Mouse (Mus musculus) heart, postnatal 4 days (tissue): ENCODE data around the gene Rbm18. TPM values are rescaled to one million over a fixed set of nuclear protein-coding genes. Genes with fewer than 3 reads are reported as not detected.

Experiments used
- DNase-seq: peaks from one replicate; pipeline ENCODE4 v3.0.0; 2021
- total RNA-seq, 2 experiments: library from RNA; stranded (reverse); gene quantifications; 2 replicates each; pipeline ENCODE4 v1.2.3; 2021

The Rbm18 gene
- total RNA-seq, 2 experiments from 2014 or later, result 41.4 to 42.7 TPM

DNA sequence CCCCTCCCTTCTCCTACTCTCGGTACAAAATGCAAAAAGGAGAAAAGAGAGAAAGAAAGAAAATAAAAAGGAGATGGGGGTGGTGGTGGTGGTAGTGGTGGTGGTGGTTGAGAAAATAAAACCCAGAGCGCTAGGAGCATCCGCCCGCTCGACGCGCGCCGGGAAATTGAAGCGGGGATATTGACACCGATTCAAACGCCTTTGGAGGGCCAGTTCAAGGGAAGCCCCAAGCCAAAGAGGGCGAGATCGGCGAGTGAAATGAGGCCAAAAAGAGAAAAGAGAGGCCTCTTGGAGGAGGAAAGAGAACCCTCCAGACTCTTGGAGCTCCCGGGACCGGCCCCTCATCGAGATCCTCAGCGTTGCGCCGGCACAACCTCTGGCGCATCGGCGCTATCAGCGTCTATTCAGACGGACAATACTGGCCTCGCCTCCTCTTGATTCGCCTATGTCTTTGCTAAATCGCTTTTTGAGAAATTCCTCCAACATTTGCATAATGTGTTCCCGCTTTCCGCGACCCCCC is 32.1 kb downstream of the Rbm18 start:
- no peak for DNase-seq

DNA sequence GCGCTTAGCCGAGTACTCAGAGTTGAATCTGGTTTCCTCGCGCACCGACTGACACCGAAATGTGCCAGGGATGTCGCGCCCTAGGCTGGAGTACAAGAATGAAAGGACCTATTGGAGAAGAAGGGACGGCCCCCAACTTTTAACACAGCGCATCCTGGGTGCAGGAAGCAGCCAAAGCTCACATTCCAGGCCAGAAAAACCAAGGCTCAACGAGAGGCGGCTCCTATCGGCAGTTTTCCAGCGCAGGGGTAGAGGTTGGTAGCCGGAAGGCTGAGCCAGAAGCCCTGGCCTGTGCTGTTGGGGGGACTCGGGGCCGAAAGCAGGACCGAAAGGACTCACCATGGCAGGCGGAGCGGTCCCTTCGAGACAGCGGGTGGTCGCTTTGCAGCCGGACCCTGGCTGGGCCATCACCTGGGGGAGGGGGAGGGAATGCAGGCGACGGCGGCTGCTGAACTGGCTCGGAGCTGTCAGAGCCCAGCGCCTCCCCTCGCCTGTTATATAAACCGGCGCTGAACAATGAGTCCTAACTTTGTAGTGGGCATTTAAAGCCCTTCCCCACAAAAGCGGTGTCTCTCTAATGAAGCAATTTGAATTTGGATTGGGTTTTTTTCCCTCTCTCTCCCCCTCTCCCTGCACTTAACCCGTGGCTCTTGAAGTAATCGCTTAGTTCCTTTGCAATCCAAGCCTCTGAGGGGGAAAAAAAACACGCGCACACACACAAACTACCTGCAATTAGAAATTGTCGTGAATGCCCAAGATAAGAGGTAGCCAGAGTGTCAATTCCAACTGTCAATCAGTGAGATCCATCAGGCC is 32.8 kb downstream of the Rbm18 start:
- peak; percentile 32 for DNase-seq

DNA sequence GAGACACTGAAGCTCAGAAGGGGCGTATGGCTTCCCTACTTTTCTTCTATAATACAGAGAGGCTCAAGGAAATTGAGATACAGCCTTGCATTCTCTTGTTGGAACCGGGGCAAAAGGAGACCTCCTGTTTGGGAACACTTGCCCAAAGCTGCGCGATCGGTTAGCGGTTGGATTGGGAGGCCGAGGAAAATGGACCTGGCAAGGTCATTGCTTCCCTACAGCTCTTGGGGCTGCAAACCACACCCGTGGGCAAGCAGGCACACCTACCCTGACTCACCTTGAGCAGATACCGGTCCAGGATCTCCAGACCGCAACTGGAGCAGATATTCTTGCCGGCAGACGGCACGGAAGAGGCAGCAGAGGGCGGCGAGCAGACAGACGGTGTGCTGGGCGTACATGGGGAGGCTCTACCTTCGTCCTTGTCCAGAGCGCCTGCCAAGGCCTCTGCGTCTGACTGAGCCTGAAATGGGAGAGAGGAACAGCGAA is 33.5 kb downstream of the Rbm18 start:
- no peak for DNase-seq

DNA sequence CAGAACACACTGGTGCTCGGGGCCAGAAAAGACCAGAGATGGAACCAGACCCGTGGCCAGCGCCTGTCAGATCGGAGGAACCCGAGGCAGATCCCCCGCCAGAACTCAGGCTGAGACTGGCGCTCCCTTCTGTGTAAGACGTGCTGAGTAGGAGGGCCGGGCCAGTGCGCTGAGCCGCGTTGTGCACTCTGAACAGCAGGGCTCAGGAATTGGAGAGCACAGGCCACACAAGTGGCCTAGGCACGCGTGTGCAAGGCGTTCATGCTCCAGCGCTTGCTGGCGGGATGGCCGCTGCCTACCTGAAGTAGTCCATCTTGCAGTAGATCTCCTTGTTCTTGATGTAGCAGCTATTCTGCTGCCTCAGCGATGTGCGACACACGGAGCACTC is 34.0 kb downstream of the Rbm18 start:
- DNase-seq, result no peak

DNA sequence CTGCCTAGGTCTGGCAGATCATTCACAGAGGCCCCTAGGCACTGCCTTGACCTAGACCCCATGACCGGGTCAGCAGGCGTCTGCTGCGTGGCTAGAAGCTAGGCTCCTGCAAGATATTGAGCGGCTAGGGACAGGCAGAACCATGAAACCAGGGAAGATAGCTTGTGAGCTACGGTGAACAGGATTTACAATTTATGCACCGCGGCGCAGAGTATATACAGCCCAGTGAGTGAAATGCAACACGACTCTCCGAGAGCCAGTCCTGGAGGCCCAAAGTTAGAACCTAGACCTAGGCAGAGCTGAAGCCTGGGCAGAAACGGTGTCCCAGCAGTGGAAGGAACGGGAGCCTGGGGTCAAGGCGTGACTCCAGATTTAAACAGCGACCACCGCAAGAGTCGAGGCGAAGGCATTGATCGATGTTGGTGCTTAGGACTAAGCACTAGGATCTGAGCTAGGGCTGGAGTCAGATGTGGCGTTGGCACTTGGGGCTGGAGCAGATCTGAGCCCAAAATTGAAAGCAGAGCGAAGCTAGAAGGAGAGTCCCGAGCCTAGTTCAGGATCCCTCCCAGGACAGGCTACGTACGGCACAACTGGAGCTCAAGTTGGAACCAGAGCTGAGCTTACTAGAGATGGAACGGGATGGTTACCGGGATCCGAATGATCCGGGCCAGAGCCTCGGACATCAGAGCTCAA is 34.6 kb downstream of the Rbm18 start:
- DNase-seq, result no peak

- no peak for DNase-seq
Measured at GRCm38 (mm10) chr2:36099739-36100138, 36.8 kb downstream of the Rbm18 start.

- no peak for DNase-seq
Measured at GRCm38 (mm10) chr2:36098021-36098420, 38.6 kb downstream of the Rbm18 start.

DNA sequence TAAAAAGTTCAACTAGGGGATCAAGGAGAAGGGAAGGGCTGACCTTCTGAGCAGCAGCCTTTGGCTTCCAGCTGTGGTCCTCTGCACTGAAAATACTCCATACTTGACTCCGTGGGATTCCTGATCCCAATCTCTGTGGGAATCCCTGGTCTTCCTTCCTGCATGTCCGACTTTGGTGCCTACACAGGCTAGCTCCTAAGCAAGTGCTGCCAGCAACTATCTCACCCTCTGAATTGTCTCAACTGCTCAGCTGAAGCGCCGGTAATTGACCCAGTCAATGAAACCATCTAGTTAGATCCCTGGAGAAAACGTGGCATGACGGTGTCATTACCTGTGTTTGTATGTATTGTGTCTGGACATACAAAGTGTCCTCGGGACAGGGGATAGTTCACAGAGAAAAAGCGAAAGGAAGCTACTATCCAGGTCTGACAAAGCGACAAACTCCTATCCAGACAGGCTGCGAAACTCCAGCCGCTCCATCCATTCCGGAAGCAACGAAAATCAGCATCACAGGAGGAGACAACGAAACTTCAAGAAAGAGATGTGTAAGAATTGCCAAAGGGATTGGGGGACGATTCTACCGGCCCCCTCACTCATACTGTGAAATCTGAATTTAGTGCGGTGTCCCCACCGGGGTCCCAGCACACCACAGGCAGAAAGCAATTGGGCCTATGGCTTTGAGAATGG is 39.3 kb downstream of the Rbm18 start:
- DNase-seq, result no peak

GRCm38 (mm10) chr2:36093914-36094475 is 42.6 kb downstream of the Rbm18 start:
- DNase-seq, result no peak

- no peak for DNase-seq
Measured at GRCm38 (mm10) chr2:36093301-36093700, 43.3 kb downstream of the Rbm18 start.

DNA sequence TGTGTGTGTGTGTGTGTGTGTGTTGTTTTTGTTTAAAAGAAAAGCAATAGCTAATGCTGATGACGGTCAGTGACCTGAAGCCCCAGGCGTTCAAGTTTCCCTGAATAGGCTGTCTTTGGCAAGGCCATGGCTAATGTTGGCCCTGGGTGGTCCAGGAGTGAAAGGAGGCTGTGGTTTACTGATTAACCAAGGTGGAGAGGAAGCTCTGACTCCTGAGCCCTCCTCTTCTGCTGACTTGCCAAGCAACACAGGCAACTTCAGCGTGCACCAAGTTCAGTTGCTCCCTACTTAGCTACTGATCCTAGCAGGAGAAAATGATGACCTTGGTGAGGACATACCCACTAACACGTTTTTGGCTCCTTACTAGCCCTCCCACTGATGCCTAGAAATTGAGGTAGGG is 43.8 kb downstream of the Rbm18 start:
- DNase-seq, result no peak

GRCm38 (mm10) chr2:36090853-36091741 is 45.5 kb downstream of the Rbm18 start:
- peak; percentile 67 for DNase-seq

GRCm38 (mm10) chr2:36089190-36089589 is 47.4 kb downstream of the Rbm18 start:
- no peak for DNase-seq

GRCm38 (mm10) chr2:36085041-36085440 is 51.5 kb downstream of the Rbm18 start:
- DNase-seq, result no peak

- DNase-seq, result no peak
Measured at GRCm38 (mm10) chr2:36082802-36083580, 53.6 kb downstream of the Rbm18 start.

- DNase-seq, result no peak
Measured at GRCm38 (mm10) chr2:36081446-36081845, 55.1 kb downstream of the Rbm18 start.

- DNase-seq, result no peak
Measured at GRCm38 (mm10) chr2:36077160-36077761, 59.3 kb downstream of the Rbm18 start.

DNA sequence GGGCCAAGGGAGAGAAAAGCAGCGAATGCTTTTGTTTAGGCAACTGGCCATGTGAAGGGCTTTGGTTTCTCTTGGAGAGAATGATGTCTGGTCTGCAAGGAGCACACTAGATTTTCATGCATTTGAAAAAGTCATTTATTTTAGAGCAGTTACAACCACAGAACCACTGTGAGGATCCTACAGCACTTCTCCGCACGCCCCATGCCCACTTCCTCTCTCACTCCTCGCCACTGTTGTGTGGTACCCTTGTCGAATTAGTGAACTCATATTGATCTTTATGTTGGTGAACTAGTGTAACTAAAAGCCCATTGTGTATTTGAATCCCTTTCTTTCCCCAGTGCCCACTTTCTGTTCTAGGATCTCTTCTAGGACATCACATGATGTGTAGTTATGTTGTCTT is 61.4 kb downstream of the Rbm18 start:
- no peak for DNase-seq

- no peak for DNase-seq
Measured at GRCm38 (mm10) chr2:36073781-36074180, 62.8 kb downstream of the Rbm18 start.

GRCm38 (mm10) chr2:36071660-36072305 is 64.8 kb downstream of the Rbm18 start:
- no peak for DNase-seq
